Mouse (Mus musculus) small intestine, adult 2 months (tissue): ENCODE results near the gene Strap. TPM values are rescaled to one million over a fixed set of nuclear protein-coding genes. Genes with fewer than 3 reads are reported as not detected.

ENCODE experiments used
- H3K27ac ChIP-seq: fragments of 200-500 bp; 2 replicates; pipeline ENCODE4 v1.5.1; 2012; ENCODE audit warnings: low read depth, low read length, control low read depth, inconsistent platforms; ENCODE audit not compliant: insufficient read depth
- H3K27me3 ChIP-seq: fragments of 200-500 bp; 2 replicates; pipeline ENCODE4 v1.6.1; 2012; ENCODE audit warnings: mild to moderate bottlenecking, moderate library complexity, low read length, inconsistent platforms; ENCODE audit not compliant: control insufficient read depth, insufficient read depth
- H3K36me3 ChIP-seq: fragments of 200-500 bp; 2 replicates; pipeline ENCODE4 v1.6.1; 2012; ENCODE audit warnings: mild to moderate bottlenecking, low read length, control low read depth, inconsistent platforms; ENCODE audit not compliant: control insufficient read depth, insufficient read depth
- H3K4me1 ChIP-seq: fragments of 200-500 bp; 2 replicates; pipeline ENCODE4 v1.6.1; 2012; ENCODE audit warnings: low read length, inconsistent platforms, mixed read lengths; ENCODE audit not compliant: control insufficient read depth, insufficient read depth, insufficient read length
- H3K4me3 ChIP-seq: fragments of 200-500 bp; 2 replicates; pipeline ENCODE4 v1.5.1; 2012; ENCODE audit warnings: low read depth, mild to moderate bottlenecking, control low read depth, inconsistent platforms, low read length, moderate library complexity
- CTCF ChIP-seq: fragments of 200-500 bp; IDR thresholded peaks from 2 replicates; pipeline ENCODE4 v1.5.1; 2012; ENCODE audit warnings: low read depth, mild to moderate bottlenecking, control low read depth, inconsistent platforms, low read length, moderate library complexity, mixed read lengths; ENCODE audit not compliant: insufficient replicate concordance, insufficient read length; ENCODE audit errors: extremely low read depth
- POLR2A ChIP-seq: fragments of 200-500 bp; IDR thresholded peaks from 2 replicates; pipeline ENCODE4 v1.6.1; 2012; ENCODE audit warnings: low read depth, mild to moderate bottlenecking, control low read depth, inconsistent platforms, low read length, moderate library complexity
- WGBS: fragments of 180-500 bp; shearing (Covaris S2); methylation state at CpG from one replicate; pipeline ENCODE4 v1.1.7; 2018; 5-methylcytosine and 5-hydroxymethylcytosine counted together
- polyA plus RNA-seq: library from polyadenylated mRNA; depleted of rRNA; stranded (reverse); fragments of >200 nt; gene quantifications from 2 replicates; pipeline ENCODE4 v1.2.3, GENCODE M21; 2012

Strap gene
- polyA plus RNA-seq, 1 experiment = 33.9 TPM

GRCm38 (mm10) chr6:137710179-137711037, 24.5 kb upstream of the Strap start:
- no peaks in the 10 kb centered on the region for H3K36me3 ChIP-seq
- no peak overlapping the region for H3K27ac ChIP-seq
- H3K27me3 ChIP-seq = no peaks in the 10 kb centered on the region
- WGBS = 72% methylated on average over 14 of the region's 14 CpGs
- no peaks in the 10 kb centered on the region; the same call in 1 of the 2 replicates for H3K4me1 ChIP-seq
- no peak overlapping the region for H3K4me3 ChIP-seq
- TF ChIP-seq POLR2A (no peak), CTCF (no peak)

GRCm38 (mm10) chr6:137712654-137713309, 22.1 kb upstream of the Strap start:
- WGBS = 78% methylated on average over 7 of the region's 7 CpGs
- Histone ChIP-seq H3K4me3 (no peak overlapping the region), H3K27ac (no peak overlapping the region), H3K36me3 (no peaks in the 10 kb centered on the region), H3K4me1 (peaks cover 3% of the 10 kb centered on the region; the same call in 1 of the 2 replicates), H3K27me3 (no peaks in the 10 kb centered on the region)
- no peak for TF ChIP-seq CTCF
- no peak for TF ChIP-seq POLR2A

DNA sequence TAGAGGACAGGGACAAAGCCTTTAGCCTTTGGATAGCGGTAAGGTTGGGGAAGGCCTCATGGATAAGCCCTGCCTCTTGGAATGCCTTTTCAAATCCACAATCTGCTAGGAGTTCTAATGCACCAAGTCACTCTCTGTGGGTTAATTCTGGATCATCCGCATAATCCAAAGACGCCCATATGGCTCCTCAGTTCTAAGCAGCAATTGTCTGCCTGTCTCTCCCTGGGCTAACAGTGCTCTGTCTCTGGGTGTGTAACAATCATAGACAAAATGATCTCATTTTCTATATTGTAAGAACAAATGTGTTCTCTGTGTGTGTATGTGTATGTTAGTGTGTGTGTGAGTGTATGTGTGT, 21.6 kb upstream of the Strap start:
- WGBS = 95% methylated on average over 3 of the region's 3 CpGs
- H3K4me3 ChIP-seq = no peak overlapping the region
- H3K27ac ChIP-seq = no peak overlapping the region
- H3K36me3 ChIP-seq = no peaks in the 10 kb centered on the region
- no peaks in the 10 kb centered on the region for H3K27me3 ChIP-seq
- peaks cover 3% of the 10 kb centered on the region; the same call in 1 of the 2 replicates for H3K4me1 ChIP-seq
- TF ChIP-seq POLR2A (no peak), CTCF (no peak)

DNA sequence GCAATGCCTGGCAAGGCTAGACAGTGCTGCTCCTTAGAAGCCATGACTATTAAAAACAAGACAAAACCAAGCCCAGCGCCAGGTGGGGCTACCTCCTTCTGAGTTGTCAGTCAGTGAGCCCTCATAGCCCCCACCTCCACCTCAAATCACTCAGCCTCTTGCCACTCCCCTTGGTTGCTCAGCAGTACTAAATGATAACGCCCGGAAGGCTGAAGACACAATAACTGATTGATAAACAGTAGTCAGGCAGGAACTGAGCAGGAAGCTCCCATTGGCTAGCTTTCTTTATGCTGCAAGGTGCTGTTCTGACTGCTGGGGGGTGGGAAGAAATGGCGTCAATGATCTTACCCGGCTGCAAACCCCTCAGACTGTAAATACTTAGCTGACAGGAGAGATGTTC, 18.1 kb upstream of the Strap start:
- Histone ChIP-seq H3K4me1 (peaks cover 3% of the 10 kb centered on the region; the same call in 1 of the 2 replicates), H3K27me3 (no peaks in the 10 kb centered on the region), H3K36me3 (no peaks in the 10 kb centered on the region), H3K27ac (no peak overlapping the region), H3K4me3 (no peak overlapping the region)
- TF ChIP-seq POLR2A (no peak), CTCF (no peak)
- WGBS = 24% methylated on average over 5 of the region's 5 CpGs

DNA sequence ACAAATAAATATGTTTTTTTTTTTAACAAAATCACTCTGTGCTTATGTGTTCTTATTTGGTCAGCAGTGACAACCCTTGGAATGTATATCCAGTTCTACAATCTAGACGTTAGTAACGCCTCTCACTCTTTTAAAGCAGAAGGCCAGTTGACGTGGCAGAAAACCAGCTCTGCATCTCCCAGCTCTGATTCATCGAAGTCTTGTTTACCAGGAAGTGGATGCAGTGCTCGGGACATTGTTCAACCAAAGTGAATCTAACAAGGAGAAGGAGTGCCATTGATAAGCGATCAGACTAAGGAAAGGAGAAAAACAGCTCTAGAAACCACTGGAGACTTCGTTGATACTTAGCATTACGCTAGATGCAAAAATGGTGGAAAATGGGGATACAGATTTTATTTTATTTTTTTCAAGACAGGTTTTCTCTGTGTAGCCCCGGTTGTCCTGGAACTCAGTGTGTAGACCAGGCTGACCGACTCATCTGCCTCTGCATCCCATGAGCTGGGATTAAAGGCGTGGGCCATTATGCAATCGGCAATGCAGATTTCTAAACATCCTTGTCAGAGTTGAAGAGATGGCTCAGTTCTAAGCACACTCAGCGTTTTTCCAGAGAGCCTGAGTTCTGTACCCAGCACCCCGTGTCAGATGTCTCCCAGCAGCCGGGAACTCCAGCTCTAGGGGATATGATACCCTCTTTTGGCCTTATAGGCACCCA, 12.5 kb upstream of the Strap start:
- Histone ChIP-seq H3K4me3 (no peak overlapping the region), H3K36me3 (no peaks in the 10 kb centered on the region), H3K4me1 (no peaks in the 10 kb centered on the region), H3K27me3 (no peaks in the 10 kb centered on the region), H3K27ac (no peak overlapping the region)
- 50% methylated on average over 15 of the region's 15 CpGs for WGBS
- no peak for TF ChIP-seq CTCF
- TF ChIP-seq POLR2A = no peak

- no peak overlapping the region for H3K4me3 ChIP-seq
- no peaks in the 10 kb centered on the region for H3K27me3 ChIP-seq
- no peak for TF ChIP-seq POLR2A
- TF ChIP-seq CTCF = no peak
- H3K4me1 ChIP-seq = no peaks in the 10 kb centered on the region
- 4% methylated on average over 4 of the region's 4 CpGs for WGBS
- H3K27ac ChIP-seq = no peak overlapping the region
- H3K36me3 ChIP-seq = no peaks in the 10 kb centered on the region
These were observed 11.0 kb upstream of the Strap start for GRCm38 (mm10) chr6:137723898-137724297.
